Mouse (Mus musculus) lung, embryonic 15.5 days (tissue): Measurements from ENCODE around the gene Mcur1. TPM values are rescaled to one million over a fixed set of nuclear protein-coding genes. Genes with fewer than 3 reads are reported as not detected.

Source experiments
- ATAC-seq: fragments of 200-750 bp; cut with Nextera tagmentation; 2 replicates; pipeline ENCODE4 v1.8.0; 2017; ENCODE audit warnings: moderate number of reproducible peaks, borderline replicate concordance; ENCODE audit not compliant: low FRiP score, low TSS enrichment; ENCODE audit errors: extremely low read depth
- H3K27ac ChIP-seq: fragments of 300-500 bp; sonication (generic); 2 replicates; pipeline ENCODE4 v1.5.1; 2015; ENCODE audit warnings: moderate library complexity, mild to moderate bottlenecking, inconsistent platforms
- H3K27me3 ChIP-seq: fragments of 300-500 bp; sonication (generic); 2 replicates; pipeline ENCODE4 v1.6.1; 2015; ENCODE audit warnings: inconsistent platforms
- H3K36me3 ChIP-seq: fragments of 300-500 bp; sonication (generic); 2 replicates; pipeline ENCODE4 v1.6.1; 2015; ENCODE audit warnings: inconsistent platforms
- H3K4me1 ChIP-seq: fragments of 300-500 bp; sonication (generic); 2 replicates; pipeline ENCODE4 v1.6.1; 2015; ENCODE audit warnings: inconsistent platforms
- H3K4me2 ChIP-seq: fragments of 300-500 bp; sonication (generic); 2 replicates; pipeline ENCODE4 v1.6.1; 2015; ENCODE audit warnings: inconsistent platforms, mild to moderate bottlenecking, moderate library complexity
- H3K4me3 ChIP-seq: fragments of 300-500 bp; sonication (generic); 2 replicates; pipeline ENCODE4 v1.5.1; 2015; ENCODE audit warnings: mild to moderate bottlenecking, inconsistent platforms
- H3K9ac ChIP-seq: fragments of 300-500 bp; sonication (generic); 2 replicates; pipeline ENCODE4 v1.6.1; 2015; ENCODE audit warnings: inconsistent platforms
- H3K9me3 ChIP-seq: fragments of 300-500 bp; sonication (generic); 2 replicates; pipeline ENCODE4 v1.6.1; 2016; ENCODE audit warnings: inconsistent platforms
- WGBS: fragments of 180-500 bp; shearing (Covaris S2); methylation state at CpG from one replicate; pipeline ENCODE4 v1.1.7; 2015; 5-methylcytosine and 5-hydroxymethylcytosine counted together
- polyA plus RNA-seq: library from polyadenylated mRNA; unstranded; fragments of >200 nt; fragmentation: Nextera tagmentation; extraction: Ambion mirVana; gene quantifications from 2 replicates; pipeline ENCODE4 v1.2.1, GENCODE M21; 2015

Mcur1 gene
- polyA plus RNA-seq, 1 experiment from 2014 or later: 17.9 TPM

- 21% methylated on average over 3 of the region's 3 CpGs for WGBS
- Histone ChIP-seq H3K36me3 (peaks cover 33% of the 10 kb centered on the region), H3K4me3 (no peak overlapping the region), H3K9me3 (no peaks in the 10 kb centered on the region), H3K27ac (no peak overlapping the region), H3K27me3 (no peaks in the 10 kb centered on the region), H3K4me1 (no peaks in the 10 kb centered on the region), H3K9ac (no peak overlapping the region), H3K4me2 (no peak overlapping the region)
- ATAC-seq: no peak
Measured at GRCm38 (mm10) chr13:43546861-43547260, 13.1 kb downstream of the Mcur1 start.

GRCm38 (mm10) chr13:43540205-43540815 is 19.7 kb downstream of the Mcur1 start:
- Histone ChIP-seq H3K27ac (no peak overlapping the region), H3K9me3 (no peaks in the 10 kb centered on the region), H3K36me3 (peaks cover 7% of the 10 kb centered on the region; the same call in 1 of the 2 replicates), H3K9ac (no peak overlapping the region), H3K27me3 (no peaks in the 10 kb centered on the region), H3K4me3 (no peak overlapping the region), H3K4me1 (no peaks in the 10 kb centered on the region), H3K4me2 (no peak overlapping the region)
- ATAC-seq: no peak
- WGBS: 89% methylated on average over 14 of the region's 14 CpGs

GRCm38 (mm10) chr13:43539409-43539808 is 20.6 kb downstream of the Mcur1 start:
- H3K36me3 ChIP-seq: peaks cover 7% of the 10 kb centered on the region; the same call in 1 of the 2 replicates
- no peak overlapping the region for H3K4me2 ChIP-seq
- H3K9me3 ChIP-seq: no peaks in the 10 kb centered on the region
- WGBS: 76% methylated on average over 3 of the region's 3 CpGs
- H3K27ac ChIP-seq: no peak overlapping the region
- H3K4me1 ChIP-seq: no peaks in the 10 kb centered on the region
- H3K27me3 ChIP-seq: no peaks in the 10 kb centered on the region
- no peak overlapping the region for H3K9ac ChIP-seq
- ATAC-seq: no peak
- H3K4me3 ChIP-seq: no peak overlapping the region

- Histone ChIP-seq H3K9me3 (no peaks in the 10 kb centered on the region), H3K27me3 (no peaks in the 10 kb centered on the region), H3K4me1 (no peaks in the 10 kb centered on the region), H3K9ac (no peak overlapping the region), H3K27ac (no peak overlapping the region), H3K4me3 (no peak overlapping the region), H3K4me2 (no peak overlapping the region), H3K36me3 (no peaks in the 10 kb centered on the region)
- 50% methylated on average over 6 of the region's 6 CpGs for WGBS
- no peak for ATAC-seq
Measured at GRCm38 (mm10) chr13:43537854-43538253, 22.1 kb downstream of the Mcur1 start.

GRCm38 (mm10) chr13:43534015-43534414 is 26.0 kb downstream of the Mcur1 start:
- Histone ChIP-seq H3K9ac (no peak overlapping the region), H3K9me3 (no peaks in the 10 kb centered on the region), H3K27ac (no peak overlapping the region), H3K36me3 (no peaks in the 10 kb centered on the region), H3K4me2 (no peak overlapping the region), H3K4me3 (no peak overlapping the region), H3K4me1 (peaks cover 18% of the 10 kb centered on the region), H3K27me3 (no peaks in the 10 kb centered on the region)
- 75% methylated on average over 4 of the region's 4 CpGs for WGBS
- no peak for ATAC-seq

DNA sequence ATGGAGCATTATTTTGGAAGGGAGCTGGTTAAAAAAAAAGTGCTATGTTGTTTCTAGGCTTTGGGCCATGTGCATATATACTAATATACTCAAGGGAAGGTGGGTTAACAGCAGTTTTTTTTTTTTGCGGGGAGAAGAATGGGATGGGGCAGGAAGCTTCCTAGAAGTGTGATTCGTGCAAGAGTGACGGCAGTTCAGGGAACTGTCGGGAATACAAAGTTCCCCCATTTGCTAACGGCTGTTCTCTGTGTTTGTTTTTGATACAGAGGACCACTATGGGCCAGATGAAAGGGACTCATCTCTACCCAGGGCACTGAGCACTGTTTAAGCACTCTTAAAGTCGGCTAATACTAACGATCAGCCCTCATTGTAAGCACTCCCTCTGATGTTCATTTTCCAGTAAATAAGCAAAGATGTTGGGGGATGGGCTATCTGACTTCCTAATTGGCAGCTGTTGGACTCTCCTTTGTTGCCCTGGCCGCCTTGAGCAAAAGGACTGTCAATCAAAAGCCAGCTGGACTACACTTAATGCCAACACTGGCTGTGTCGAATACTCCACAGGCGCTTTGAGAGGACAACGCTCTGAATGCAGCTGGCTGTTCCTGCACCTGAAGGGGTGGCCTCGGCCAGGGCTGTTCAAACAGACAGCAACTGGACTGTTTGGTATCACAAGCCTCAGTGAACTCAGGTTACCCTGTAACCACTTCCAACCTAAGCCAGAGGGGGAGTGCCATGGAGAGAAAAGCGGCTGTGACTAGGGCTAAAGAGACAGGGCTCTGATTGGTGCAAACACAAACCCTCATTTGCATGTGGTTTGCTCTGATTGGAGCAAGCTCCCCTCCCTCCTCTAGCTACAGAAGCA is 28.9 kb downstream of the Mcur1 start:
- no peaks in the 10 kb centered on the region for H3K36me3 ChIP-seq
- peak overlapping the region; percentile 65 for H3K27ac ChIP-seq
- H3K4me2 ChIP-seq: peak overlapping the region; percentile 20
- ATAC-seq: peak; percentile 66
- no peaks in the 10 kb centered on the region for H3K9me3 ChIP-seq
- 12% methylated on average over 13 of the region's 13 CpGs for WGBS
- no peak overlapping the region for H3K9ac ChIP-seq
- H3K4me3 ChIP-seq: no peak overlapping the region
- no peaks in the 10 kb centered on the region for H3K27me3 ChIP-seq
- H3K4me1 ChIP-seq: peaks cover 22% of the 10 kb centered on the region

DNA sequence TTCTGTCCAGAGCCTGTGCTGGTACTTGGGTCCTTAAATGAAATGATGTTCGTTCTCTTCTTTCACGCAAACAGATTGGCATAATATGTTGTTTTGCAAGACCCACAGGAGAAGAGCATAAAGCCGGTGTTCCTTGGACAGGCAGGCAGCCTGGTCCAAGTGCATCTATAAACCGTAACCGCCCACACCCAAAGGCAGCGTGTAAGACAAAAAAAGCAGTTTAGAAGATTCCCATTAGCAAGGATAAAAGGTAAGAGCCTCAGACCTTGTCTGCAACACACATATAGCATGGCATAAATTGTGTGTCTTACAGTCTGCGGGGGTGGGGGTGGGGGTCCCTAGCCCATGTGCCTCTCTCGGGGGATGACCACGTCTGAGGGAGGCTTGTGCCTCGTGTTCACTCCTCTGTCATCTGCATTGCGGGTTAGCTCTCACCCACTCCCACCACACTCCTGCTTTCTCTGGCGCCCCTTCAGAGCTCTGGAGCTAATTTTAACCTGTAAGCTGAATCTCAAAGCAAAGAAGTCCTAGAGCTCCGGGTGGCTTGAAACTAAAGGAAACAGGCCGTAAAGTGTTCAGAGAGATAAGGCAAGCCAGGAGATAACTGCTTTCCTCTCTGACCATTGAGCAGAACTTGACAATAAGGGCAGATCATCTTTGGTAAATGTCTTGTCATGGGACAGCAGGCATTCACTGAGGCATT is 29.7 kb downstream of the Mcur1 start:
- H3K9ac ChIP-seq: no peak overlapping the region
- peaks cover 30% of the 10 kb centered on the region for H3K4me1 ChIP-seq
- H3K27ac ChIP-seq: 0 out of 2 replicates have a peak overlapping the region, but pooled peaks have one; percentile 65
- H3K9me3 ChIP-seq: no peaks in the 10 kb centered on the region
- 43% methylated on average over 14 of the region's 14 CpGs for WGBS
- no peak for ATAC-seq
- H3K36me3 ChIP-seq: no peaks in the 10 kb centered on the region
- H3K27me3 ChIP-seq: no peaks in the 10 kb centered on the region
- H3K4me3 ChIP-seq: no peak overlapping the region
- no peak overlapping the region for H3K4me2 ChIP-seq

- WGBS: 69% methylated on average over 5 of the region's 5 CpGs
Measured at GRCm38 (mm10) chr13:43526289-43526688, 33.7 kb downstream of the Mcur1 start.

DNA sequence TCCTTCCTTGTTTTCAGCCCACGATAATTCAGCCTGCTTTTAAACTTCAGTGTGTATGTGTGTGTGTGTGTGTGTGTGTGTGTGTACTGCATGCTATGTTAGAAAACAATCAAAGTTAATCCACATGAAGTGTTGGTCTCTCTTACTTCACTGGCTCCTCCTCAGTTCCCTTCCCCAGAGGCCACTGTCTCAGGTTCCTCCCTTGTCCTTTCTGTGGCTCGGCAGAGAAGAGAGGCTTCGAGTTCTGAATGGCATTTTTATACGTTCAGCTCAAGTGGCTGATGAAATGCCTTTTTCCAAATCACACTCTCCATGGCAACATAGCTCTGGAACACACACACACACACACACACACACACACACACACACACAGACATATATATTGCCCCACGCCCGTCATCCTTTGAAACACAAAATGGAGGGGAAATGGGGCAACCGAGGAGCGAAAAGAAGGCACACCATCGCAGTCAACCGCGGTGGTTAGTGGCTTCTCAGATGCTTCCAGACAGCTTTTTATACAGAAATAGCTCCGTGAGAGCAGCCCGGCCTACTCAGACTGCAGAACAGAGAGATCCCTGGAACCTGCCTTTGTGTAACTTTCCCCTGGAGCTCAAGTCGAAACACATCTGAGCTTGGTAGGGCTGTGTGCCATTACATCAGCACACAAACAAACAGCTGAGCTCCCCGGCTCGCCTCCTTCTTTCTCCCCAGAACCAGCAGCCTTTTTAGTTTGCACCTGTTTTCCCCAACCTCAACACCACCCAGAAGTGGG is 34.4 kb downstream of the Mcur1 start:
- 36% methylated on average over 16 of the region's 16 CpGs for WGBS
- Histone ChIP-seq H3K9ac (no peak overlapping the region), H3K9me3 (no peaks in the 10 kb centered on the region), H3K27me3 (no peaks in the 10 kb centered on the region), H3K27ac (peak overlapping the region; percentile 79), H3K36me3 (no peaks in the 10 kb centered on the region), H3K4me2 (peak overlapping the region; percentile 25), H3K4me1 (peaks cover 33% of the 10 kb centered on the region), H3K4me3 (no peak overlapping the region)
- ATAC-seq: peak; percentile 52

More at GRCm38 (mm10) chr13:43526289-43526688, 33.7 kb downstream of the Mcur1 start:
- Histone ChIP-seq H3K9ac (no peak overlapping the region), H3K4me3 (no peak overlapping the region), H3K27ac (peak overlapping the region; percentile 79; the same call in 1 of the 2 replicates), H3K27me3 (no peaks in the 10 kb centered on the region), H3K4me2 (no peak overlapping the region), H3K9me3 (no peaks in the 10 kb centered on the region), H3K36me3 (no peaks in the 10 kb centered on the region), H3K4me1 (peaks cover 40% of the 10 kb centered on the region)
- no peak for ATAC-seq

- Histone ChIP-seq H3K27me3 (no peaks in the 10 kb centered on the region), H3K4me2 (peak overlapping the region; percentile 25), H3K27ac (peak overlapping the region; percentile 79), H3K4me1 (peaks cover 28% of the 10 kb centered on the region), H3K36me3 (no peaks in the 10 kb centered on the region), H3K9ac (no peak overlapping the region), H3K9me3 (no peaks in the 10 kb centered on the region), H3K4me3 (no peak overlapping the region)
- peak; percentile 87 for ATAC-seq
- WGBS: 29% methylated on average over 16 of the region's 16 CpGs
Measured at GRCm38 (mm10) chr13:43524491-43525362, 35.3 kb downstream of the Mcur1 start.
